Mouse (Mus musculus) heart, embryonic 16.5 days (tissue): ENCODE measurements around the gene Ifrd2. TPM values are rescaled to one million over a fixed set of nuclear protein-coding genes. Genes with fewer than 3 reads are reported as not detected.

Experiments used
- ATAC-seq: fragments of 200-750 bp; cut with Nextera tagmentation; replicated peaks from 2 replicates; pipeline ENCODE4 v1.8.0; 2017; ENCODE audit warnings: moderate number of reproducible peaks; ENCODE audit not compliant: insufficient read depth, low FRiP score; ENCODE audit errors: extremely low read depth
- H3K27ac ChIP-seq: fragments of 300-500 bp; sonication (generic); 2 replicates; pipeline ENCODE4 v1.5.1; 2014; ENCODE audit warnings: mild to moderate bottlenecking, low read length, control low read depth, moderate library complexity
- H3K27me3 ChIP-seq: fragments of 300-500 bp; sonication (generic); 2 replicates; pipeline ENCODE4 v1.6.1; 2014; ENCODE audit warnings: low read length, mixed read lengths; ENCODE audit not compliant: control insufficient read depth, insufficient read depth
- H3K36me3 ChIP-seq: fragments of 300-500 bp; sonication (generic); 2 replicates; pipeline ENCODE4 v1.6.1; 2014; ENCODE audit not compliant: control insufficient read depth, insufficient read depth
- H3K4me1 ChIP-seq: fragments of 300-500 bp; sonication (generic); 2 replicates; pipeline ENCODE4 v1.6.1; 2014; ENCODE audit warnings: low read length, mixed read lengths; ENCODE audit not compliant: control insufficient read depth, insufficient read depth
- H3K4me2 ChIP-seq: fragments of 300-500 bp; sonication (generic); 2 replicates; pipeline ENCODE4 v1.6.1; 2014; ENCODE audit warnings: low read depth, mild to moderate bottlenecking, control low read depth, low read length
- H3K4me3 ChIP-seq: fragments of 300-500 bp; sonication (generic); 2 replicates; pipeline ENCODE4 v1.5.1; 2014; ENCODE audit warnings: mild to moderate bottlenecking, control low read depth, low read length
- H3K9ac ChIP-seq: fragments of 300-500 bp; sonication (generic); 2 replicates; pipeline ENCODE4 v1.6.1; 2014; ENCODE audit warnings: low read length, control low read depth
- H3K9me3 ChIP-seq: fragments of 300-500 bp; sonication (generic); replicated peaks from 2 replicates; pipeline ENCODE4 v1.6.1; 2016; ENCODE audit warnings: low read length; ENCODE audit not compliant: control insufficient read depth
- WGBS: fragments of 180-500 bp; shearing (Covaris S2); extraction: QIAGEN DNeasy Blood & Tissue Kit; methylation state at CpG from one replicate; pipeline ENCODE4 v1.1.7; 2014; 5-methylcytosine and 5-hydroxymethylcytosine counted together
- polyA plus RNA-seq: library from polyadenylated mRNA; unstranded; fragments of >200 nt; fragmentation: Nextera tagmentation; extraction: Ambion mirVana; gene quantifications from 2 replicates; pipeline ENCODE4 v1.2.1, GENCODE M21; 2015

The Ifrd2 gene
- polyA plus RNA-seq, 1 experiment from 2014 or later: 46.5 TPM

GRCm38 (mm10) chr9:107576357-107577107 lies 10.9 kb upstream of the Ifrd2 start, which contains the start of gene Hyal1:
Gene Hyal1, plus strand, starts transcription at chr9:107576927.
- ATAC-seq: peak; percentile 72
- Histone ChIP-seq H3K27ac (peak within 1 kb of the TSS; percentile 70), H3K9me3 (no peaks in the 10 kb centered on the region), H3K27me3 (no peaks in the 10 kb centered on the region), H3K4me3 (peak within 1 kb of the TSS; percentile 34), H3K9ac (peak within 1 kb of the TSS; percentile 63), H3K4me1 (peaks cover 31% of the 10 kb centered on the region), H3K36me3 (peaks cover 16% of the 10 kb centered on the region), H3K4me2 (peak within 1 kb of the TSS; percentile 60)
- 24% methylated on average over 16 of the region's 16 CpGs for WGBS

GRCm38 (mm10) chr9:107577871-107578270 lies 9.6 kb upstream of the Ifrd2 start:
- ATAC-seq: no peak

GRCm38 (mm10) chr9:107578587-107578986 lies 8.9 kb upstream of the Ifrd2 start, which contains the start of gene Naa80:
Gene Naa80, plus strand, starts transcription at chr9:107578887.
- 73% methylated on average over 3 of the region's 3 CpGs for WGBS
- H3K4me2 ChIP-seq: peak within 1 kb of the TSS; percentile 5; the same call in 1 of the 2 replicates
- ATAC-seq: no peak
- H3K27ac ChIP-seq: no peak within 1 kb of the TSS
- no peak within 1 kb of the TSS for H3K9ac ChIP-seq
- H3K4me3 ChIP-seq: no peak within 1 kb of the TSS
- H3K27me3 ChIP-seq: no peaks in the 10 kb centered on the region
- H3K36me3 ChIP-seq: peaks cover 7% of the 10 kb centered on the region
- peaks cover 31% of the 10 kb centered on the region for H3K4me1 ChIP-seq
- no peaks in the 10 kb centered on the region for H3K9me3 ChIP-seq

More at GRCm38 (mm10) chr9:107577871-107578270, 9.6 kb upstream of the Ifrd2 start:
- Histone ChIP-seq H3K4me1 (peaks cover 31% of the 10 kb centered on the region), H3K4me2 (peak overlapping the region; percentile 5; the same call in 1 of the 2 replicates), H3K4me3 (no peak overlapping the region), H3K9me3 (no peaks in the 10 kb centered on the region), H3K36me3 (peaks cover 4% of the 10 kb centered on the region), H3K9ac (no peak overlapping the region), H3K27ac (no peak overlapping the region), H3K27me3 (no peaks in the 10 kb centered on the region)
- WGBS: 91% methylated on average over 10 of the region's 10 CpGs

GRCm38 (mm10) chr9:107579023-107579900 lies 8.2 kb upstream of the Ifrd2 start:
- Histone ChIP-seq H3K27ac (no peak overlapping the region), H3K36me3 (peaks cover 7% of the 10 kb centered on the region), H3K9ac (no peak overlapping the region), H3K9me3 (no peaks in the 10 kb centered on the region), H3K4me3 (no peak overlapping the region), H3K4me1 (peaks cover 31% of the 10 kb centered on the region), H3K27me3 (no peaks in the 10 kb centered on the region), H3K4me2 (no peak overlapping the region)
- no peak for ATAC-seq
- WGBS: 92% methylated on average over 14 of the region's 14 CpGs

- Histone ChIP-seq H3K27me3 (no peaks in the 10 kb centered on the region), H3K4me2 (peak within 1 kb of the TSS; percentile 82), H3K4me3 (peak within 1 kb of the TSS; percentile 68), H3K9me3 (no peaks in the 10 kb centered on the region), H3K27ac (peak within 1 kb of the TSS; percentile 88), H3K36me3 (peaks cover 3% of the 10 kb centered on the region; the same call in 1 of the 2 replicates), H3K4me1 (peaks cover 31% of the 10 kb centered on the region), H3K9ac (peak within 1 kb of the TSS; percentile 84)
- WGBS: under 1% methylated on average over 32 of the region's 32 CpGs
- peak; percentile 77 for ATAC-seq
Observed at GRCm38 (mm10) chr9:107580501-107581317, 6.7 kb upstream of the Ifrd2 start, which contains the start of gene Hyal3. Gene Hyal3, plus strand, starts transcription at chr9:107580818.

GRCm38 (mm10) chr9:107581584-107581983 lies 5.9 kb upstream of the Ifrd2 start:
- ATAC-seq: no peak
- H3K27ac ChIP-seq: no peak overlapping the region
- H3K9ac ChIP-seq: peak overlapping the region; percentile 84
- H3K4me2 ChIP-seq: peak overlapping the region; percentile 82
- WGBS: 67% methylated on average over 4 of the region's 4 CpGs
- H3K36me3 ChIP-seq: peaks cover 3% of the 10 kb centered on the region; the same call in 1 of the 2 replicates
- no peaks in the 10 kb centered on the region for H3K27me3 ChIP-seq
- no peaks in the 10 kb centered on the region for H3K9me3 ChIP-seq
- H3K4me3 ChIP-seq: peak overlapping the region; percentile 68
- H3K4me1 ChIP-seq: peaks cover 23% of the 10 kb centered on the region

- Histone ChIP-seq H3K9ac (no peak overlapping the region), H3K4me3 (no peak overlapping the region), H3K36me3 (peaks cover 3% of the 10 kb centered on the region; the same call in 1 of the 2 replicates), H3K4me1 (peaks cover 17% of the 10 kb centered on the region), H3K9me3 (no peaks in the 10 kb centered on the region), H3K27me3 (no peaks in the 10 kb centered on the region), H3K4me2 (no peak overlapping the region), H3K27ac (no peak overlapping the region)
- ATAC-seq: no peak
- 92% methylated on average over 7 of the region's 7 CpGs for WGBS
Observed at GRCm38 (mm10) chr9:107582509-107583062, 4.9 kb upstream of the Ifrd2 start.

GRCm38 (mm10) chr9:107583174-107583573 lies 4.3 kb upstream of the Ifrd2 start:
- WGBS: 89% methylated on average over 14 of the region's 14 CpGs
- no peak for ATAC-seq
- no peak overlapping the region for H3K4me3 ChIP-seq
- H3K9me3 ChIP-seq: no peaks in the 10 kb centered on the region
- no peak overlapping the region for H3K27ac ChIP-seq
- no peaks in the 10 kb centered on the region for H3K27me3 ChIP-seq
- no peak overlapping the region for H3K9ac ChIP-seq
- H3K4me1 ChIP-seq: peaks cover 18% of the 10 kb centered on the region
- H3K36me3 ChIP-seq: peaks cover 3% of the 10 kb centered on the region; the same call in 1 of the 2 replicates
- no peak overlapping the region for H3K4me2 ChIP-seq
